Mouse (Mus musculus): ENCODE data around the gene Wfdc2. TPM values are rescaled to one million over a fixed set of nuclear protein-coding genes. Genes with fewer than 3 reads are reported as not detected.

The Wfdc2 gene
- 4.6 and 8.5 TPM in 2 replicates for total RNA-seq (2014; rRNA removed)
- 9.9 and 18.9 TPM in 2 replicates for polyA plus RNA-seq (2012; rRNA removed)

DNA sequence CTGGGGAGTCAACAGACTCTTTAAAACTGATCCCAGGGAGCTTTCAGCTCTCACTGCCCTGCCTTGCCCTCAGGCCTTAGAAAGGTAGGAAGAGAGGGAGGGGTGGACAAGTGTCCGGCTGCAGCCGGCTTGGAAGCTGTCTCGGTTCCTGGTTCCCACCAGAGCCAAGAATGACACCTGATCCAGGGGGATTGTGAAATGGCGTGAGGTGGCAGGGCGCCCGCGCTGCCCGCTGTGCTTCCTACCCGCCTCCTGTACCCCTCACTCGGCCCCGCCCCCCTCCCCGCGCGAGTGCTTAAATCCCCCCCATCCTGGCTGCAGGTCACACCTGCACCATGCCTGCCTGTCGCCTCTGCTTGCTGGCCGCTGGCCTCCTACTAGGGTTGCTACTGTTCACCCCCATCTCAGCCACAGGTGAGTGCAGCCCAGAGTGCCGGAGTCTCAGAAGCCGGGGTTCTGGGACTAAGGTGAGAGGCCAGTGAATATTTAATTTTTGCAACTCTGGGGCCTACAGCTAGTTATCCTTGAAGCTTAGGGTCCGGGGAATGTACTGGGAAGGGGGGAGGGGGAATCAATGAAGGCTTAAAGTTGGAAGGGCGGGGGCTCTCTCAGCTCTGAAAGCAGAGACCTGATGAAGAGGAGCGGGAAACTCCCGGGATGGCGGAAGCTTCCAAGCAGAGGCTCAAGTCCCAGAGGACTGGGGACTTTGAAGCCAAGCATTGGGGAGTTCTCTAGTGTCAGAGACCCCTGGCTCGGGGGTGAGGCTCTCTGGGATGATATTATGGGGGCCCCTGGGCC is at the start of gene Wfdc2:
TSS of gene Wfdc2 (plus strand) at position 23 of the 798 bp plus-strand sequence.
- no peaks in the 10 kb centered on the region for H3K36me3 ChIP-seq (ENCODE audit: control insufficient read depth, insufficient read depth, low read length)
- DNase-seq (ENCODE audit: extremely low read depth, low read depth, low spot score) = peak; percentile 53
- no peaks in the 10 kb centered on the region for H3K79me2 ChIP-seq (ENCODE audit: control insufficient read depth, insufficient read depth, low read length)
- TF ChIP-seq POLR2A (IDR thresholded peaks at IDR 0.05; ENCODE audit: extremely low read depth, insufficient read depth, low read length) (no peak), CTCF (IDR thresholded peaks at IDR 0.05; ENCODE audit: low read depth, low read length) (no peak)
- no peak within 1 kb of the TSS for H3K27ac ChIP-seq (replicated peaks; ENCODE audit: insufficient read depth, low read depth, low read length)
- H3K4me3 ChIP-seq (ENCODE audit: insufficient read depth, low read depth, low read length) = peak within 1 kb of the TSS; percentile 40; the same call in 1 of the 2 replicates
- H3K4me1 ChIP-seq (ENCODE audit: control insufficient read depth, insufficient read depth, low read length) = peaks cover 5% of the 10 kb centered on the region
- WGBS = 13% methylated on average over 24 of the region's 24 CpGs
- peak within 1 kb of the TSS; percentile 16; the same call in 1 of the 2 replicates for H3K9ac ChIP-seq (ENCODE audit: low read depth, low read length)
- no peaks in the 10 kb centered on the region for H3K27me3 ChIP-seq (ENCODE audit: control insufficient read depth, insufficient read depth, low read length)

DNA sequence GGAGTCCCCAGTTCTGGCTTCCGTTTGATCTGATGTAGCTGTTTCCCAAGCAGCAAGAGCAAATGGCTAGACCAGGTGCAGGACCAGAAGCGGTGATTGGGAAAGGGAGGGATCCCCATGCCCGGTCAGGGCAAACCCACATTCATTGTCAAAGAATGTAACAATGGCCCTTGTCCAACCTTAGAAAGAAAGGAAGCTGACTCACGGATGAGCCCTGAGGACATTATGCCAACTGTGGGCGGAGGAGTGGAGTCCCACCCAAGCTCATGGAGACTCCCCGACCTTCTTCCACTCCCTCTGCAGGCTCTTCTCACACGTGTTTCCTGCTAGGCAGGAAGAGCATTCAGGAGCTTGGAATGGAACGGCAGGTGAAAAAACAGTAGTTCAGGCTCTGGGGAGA is 48.8 kb upstream of the Wfdc2 start:
- Histone ChIP-seq H3K27ac (replicated peaks; ENCODE audit: insufficient read depth, low read depth, low read length) (no peak overlapping the region), H3K4me3 (ENCODE audit: insufficient read depth, low read depth, low read length) (no peak overlapping the region), H3K27me3 (ENCODE audit: control insufficient read depth, insufficient read depth, low read length) (no peaks in the 10 kb centered on the region), H3K36me3 (ENCODE audit: control insufficient read depth, insufficient read depth, low read length) (no peaks in the 10 kb centered on the region), H3K9ac (ENCODE audit: low read depth, low read length) (no peak overlapping the region), H3K4me1 (ENCODE audit: control insufficient read depth, insufficient read depth, low read length) (peaks cover 2% of the 10 kb centered on the region), H3K79me2 (ENCODE audit: control insufficient read depth, insufficient read depth, low read length) (no peaks in the 10 kb centered on the region)
- no peak for DNase-seq (ENCODE audit: extremely low read depth, low read depth, low spot score)
- TF ChIP-seq CTCF (IDR thresholded peaks at IDR 0.05; ENCODE audit: low read depth, low read length) = no peak
- TF ChIP-seq POLR2A (IDR thresholded peaks at IDR 0.05; ENCODE audit: extremely low read depth, insufficient read depth, low read length) = no peak
- WGBS = 76% methylated on average over 8 of the region's 8 CpGs

- 25% methylated on average over 2 of the region's 3 CpGs for WGBS
- H3K27me3 ChIP-seq (ENCODE audit: control insufficient read depth, insufficient read depth, low read length) = no peaks in the 10 kb centered on the region
- no peak overlapping the region for H3K9ac ChIP-seq (ENCODE audit: low read depth, low read length)
- TF ChIP-seq POLR2A (IDR thresholded peaks at IDR 0.05; ENCODE audit: extremely low read depth, insufficient read depth, low read length) (no peak), CTCF (IDR thresholded peaks at IDR 0.05; ENCODE audit: low read depth, low read length) (no peak)
- peaks cover 2% of the 10 kb centered on the region for H3K4me1 ChIP-seq (ENCODE audit: control insufficient read depth, insufficient read depth, low read length)
- H3K4me3 ChIP-seq (ENCODE audit: insufficient read depth, low read depth, low read length) = no peak overlapping the region
- peak; percentile 95 for DNase-seq (ENCODE audit: extremely low read depth, low read depth, low spot score)
- no peaks in the 10 kb centered on the region for H3K36me3 ChIP-seq (ENCODE audit: control insufficient read depth, insufficient read depth, low read length)
- H3K79me2 ChIP-seq (ENCODE audit: control insufficient read depth, insufficient read depth, low read length) = no peaks in the 10 kb centered on the region
- no peak overlapping the region for H3K27ac ChIP-seq (replicated peaks; ENCODE audit: insufficient read depth, low read depth, low read length)
Observed at GRCm38 (mm10) chr2:164514916-164515315, 47.3 kb upstream of the Wfdc2 start.

DNA sequence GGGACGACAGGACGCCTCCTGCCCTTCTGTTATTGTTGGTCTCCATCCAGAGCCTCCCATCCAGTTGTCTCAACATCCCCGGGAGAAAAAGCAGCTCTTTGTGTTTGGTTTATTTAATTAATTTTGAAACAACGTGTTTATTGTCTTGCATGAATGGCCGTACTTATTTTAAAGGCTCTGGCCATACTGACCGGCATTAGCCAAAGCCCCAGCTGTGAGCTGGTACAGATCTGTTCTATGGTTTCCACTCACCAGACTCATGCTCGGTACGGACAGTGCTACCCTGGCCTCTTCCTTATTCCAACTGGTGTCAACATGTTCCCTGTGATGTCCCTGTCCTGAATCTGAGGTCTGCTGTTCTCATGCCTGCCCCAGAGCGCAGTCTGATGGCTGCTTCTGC is 46.3 kb upstream of the Wfdc2 start:
- Histone ChIP-seq H3K4me3 (ENCODE audit: insufficient read depth, low read depth, low read length) (no peak overlapping the region), H3K9ac (ENCODE audit: low read depth, low read length) (no peak overlapping the region), H3K4me1 (ENCODE audit: control insufficient read depth, insufficient read depth, low read length) (peaks cover 2% of the 10 kb centered on the region), H3K79me2 (ENCODE audit: control insufficient read depth, insufficient read depth, low read length) (no peaks in the 10 kb centered on the region), H3K27me3 (ENCODE audit: control insufficient read depth, insufficient read depth, low read length) (no peaks in the 10 kb centered on the region), H3K27ac (replicated peaks; ENCODE audit: insufficient read depth, low read depth, low read length) (no peak overlapping the region), H3K36me3 (ENCODE audit: control insufficient read depth, insufficient read depth, low read length) (no peaks in the 10 kb centered on the region)
- TF ChIP-seq CTCF (IDR thresholded peaks at IDR 0.05; ENCODE audit: low read depth, low read length) = no peak
- no peak for TF ChIP-seq POLR2A (IDR thresholded peaks at IDR 0.05; ENCODE audit: extremely low read depth, insufficient read depth, low read length)
- 95% methylated on average over 9 of the region's 9 CpGs for WGBS
- no peak for DNase-seq (ENCODE audit: extremely low read depth, low read depth, low spot score)

GRCm38 (mm10) chr2:164516592-164516991 is 45.6 kb upstream of the Wfdc2 start:
- TF ChIP-seq POLR2A (IDR thresholded peaks at IDR 0.05; ENCODE audit: extremely low read depth, insufficient read depth, low read length) (no peak), CTCF (IDR thresholded peaks at IDR 0.05; ENCODE audit: low read depth, low read length) (no peak)
- Histone ChIP-seq H3K4me3 (ENCODE audit: insufficient read depth, low read depth, low read length) (no peak overlapping the region), H3K27me3 (ENCODE audit: control insufficient read depth, insufficient read depth, low read length) (no peaks in the 10 kb centered on the region), H3K79me2 (ENCODE audit: control insufficient read depth, insufficient read depth, low read length) (no peaks in the 10 kb centered on the region), H3K36me3 (ENCODE audit: control insufficient read depth, insufficient read depth, low read length) (no peaks in the 10 kb centered on the region), H3K9ac (ENCODE audit: low read depth, low read length) (no peak overlapping the region), H3K4me1 (ENCODE audit: control insufficient read depth, insufficient read depth, low read length) (peaks cover 2% of the 10 kb centered on the region), H3K27ac (replicated peaks; ENCODE audit: insufficient read depth, low read depth, low read length) (no peak overlapping the region)
- no peak for DNase-seq (ENCODE audit: extremely low read depth, low read depth, low spot score)
- WGBS = 92% methylated on average over 11 of the region's 11 CpGs
